Mouse (Mus musculus): ENCODE data around the gene Sumf1.
A peak's percentile ranks its signal among the peaks of the same experiment; 100 is the strongest.

The Sumf1 gene

GRCm38 (mm10) chr6:108148435-108148834 lies 36.9 kb downstream of the Sumf1 start:
- DNase-seq (ENCODE audit: low spot score in 2 of 2) = no peak

DNA sequence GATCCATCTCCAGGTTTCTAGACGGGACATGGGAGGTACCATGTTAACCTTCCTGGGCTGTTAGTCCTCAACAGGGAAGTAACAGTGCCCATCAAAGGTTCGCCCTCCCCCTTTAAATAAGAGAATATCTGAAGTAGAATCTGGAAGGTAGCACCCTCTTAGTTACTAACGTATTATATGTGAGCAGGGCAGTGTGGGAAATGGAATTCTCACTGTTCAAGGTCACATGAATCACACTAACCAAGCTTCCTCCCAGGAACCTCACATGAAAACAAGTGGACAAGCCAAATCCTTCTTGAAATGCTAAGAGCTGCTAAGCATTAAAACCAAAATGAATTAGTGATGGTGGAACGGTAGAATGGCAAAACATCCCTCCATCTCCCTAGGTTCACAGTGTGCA lies 38.7 kb downstream of the Sumf1 start:
- DNase-seq (ENCODE audit: low spot score in 2 of 2) = no peak

DNA sequence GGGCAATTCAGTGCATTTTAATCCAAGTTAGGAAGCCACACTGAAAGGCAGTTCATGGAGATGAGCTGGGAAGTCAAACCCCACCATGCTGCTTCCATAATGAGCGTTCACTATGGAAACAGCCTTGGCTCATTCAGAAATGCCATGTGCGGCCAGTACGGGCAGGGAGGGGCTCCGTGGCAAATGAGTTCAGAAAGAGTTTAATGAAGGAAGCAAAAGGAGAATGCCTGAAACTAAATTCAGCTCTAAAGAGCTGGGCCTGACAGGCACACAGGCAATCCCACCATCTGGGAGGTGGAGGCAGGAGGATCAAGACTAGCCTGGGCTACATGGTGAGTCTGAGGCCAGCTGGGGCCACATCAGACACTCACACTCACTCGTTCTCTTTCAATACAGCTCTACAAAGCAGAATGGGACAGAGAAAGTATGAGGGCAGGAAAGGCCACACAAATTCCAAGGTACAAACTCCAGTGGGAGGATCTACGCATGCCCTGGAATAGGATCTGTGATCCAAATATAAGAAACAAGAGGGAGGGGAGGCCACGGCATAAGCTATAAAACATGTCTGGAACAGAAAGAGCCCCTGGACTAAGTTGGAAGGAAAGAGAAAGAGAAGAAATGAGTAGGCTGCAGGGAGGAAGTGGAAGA lies 39.3 kb downstream of the Sumf1 start:
- peak in 1 of 2 experiments; percentile 31 for DNase-seq (ENCODE audit: low spot score in 2 of 2)

GRCm38 (mm10) chr6:108145241-108145640 lies 40.1 kb downstream of the Sumf1 start:
- no peak for DNase-seq (ENCODE audit: low spot score in 2 of 2)

DNA sequence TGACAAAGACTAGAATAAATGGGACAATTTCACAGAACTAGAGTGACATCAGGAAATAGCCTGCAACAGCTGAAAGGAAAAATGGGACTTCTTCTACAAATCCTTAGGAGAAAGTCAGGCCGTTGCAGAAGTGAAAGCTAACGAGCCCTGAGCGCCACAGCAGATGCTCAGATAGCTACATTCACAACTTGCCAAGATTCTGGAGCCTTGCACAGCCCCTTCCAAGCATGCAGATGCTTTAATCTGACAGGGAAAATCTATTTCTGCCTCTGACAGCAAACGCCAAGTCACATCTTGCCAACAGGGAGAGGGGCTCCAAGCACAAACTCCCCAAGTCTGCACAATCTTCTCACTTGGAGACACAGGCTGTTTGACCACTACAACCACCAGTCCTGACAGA lies 42.6 kb downstream of the Sumf1 start:
- peak; percentile 24 to 47 for DNase-seq (ENCODE audit: low spot score in 2 of 2)

DNA sequence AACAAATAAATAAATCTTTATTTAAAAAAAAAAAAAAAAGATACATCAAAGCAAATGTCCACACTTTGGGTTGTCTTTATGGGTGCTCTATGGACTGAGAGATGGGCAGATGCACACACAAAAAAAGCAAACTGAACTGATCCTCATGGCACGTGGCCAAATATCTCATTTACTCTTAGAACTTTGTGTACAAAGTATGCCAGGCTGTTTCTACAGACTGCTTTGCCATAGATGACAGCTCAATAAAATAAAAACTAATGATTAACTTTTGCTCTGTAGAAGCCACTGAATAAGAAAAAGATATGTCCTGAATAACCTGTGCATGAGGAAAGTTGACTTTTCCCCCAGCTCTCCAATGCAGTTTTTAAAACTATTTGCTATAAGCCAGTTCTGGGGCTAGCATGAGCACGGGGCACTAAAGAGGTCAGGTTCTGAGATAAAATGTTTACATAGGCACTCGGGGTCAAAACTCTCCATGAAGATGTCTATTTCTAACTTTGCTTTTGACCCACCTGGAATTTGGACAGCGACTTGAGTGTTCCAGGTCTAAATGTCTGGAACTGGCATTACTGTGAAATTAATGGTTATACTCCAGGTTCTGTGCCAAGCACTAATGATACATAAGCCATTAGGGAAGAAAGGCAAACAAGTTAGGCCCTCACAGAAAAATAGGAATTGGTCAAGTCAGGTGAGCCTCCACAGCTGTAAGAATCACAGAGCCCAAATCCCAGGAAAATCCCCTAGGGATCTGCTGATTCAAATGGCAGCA lies 44.5 kb downstream of the Sumf1 start:
- DNase-seq (ENCODE audit: low spot score in 2 of 2) = no peak

DNA sequence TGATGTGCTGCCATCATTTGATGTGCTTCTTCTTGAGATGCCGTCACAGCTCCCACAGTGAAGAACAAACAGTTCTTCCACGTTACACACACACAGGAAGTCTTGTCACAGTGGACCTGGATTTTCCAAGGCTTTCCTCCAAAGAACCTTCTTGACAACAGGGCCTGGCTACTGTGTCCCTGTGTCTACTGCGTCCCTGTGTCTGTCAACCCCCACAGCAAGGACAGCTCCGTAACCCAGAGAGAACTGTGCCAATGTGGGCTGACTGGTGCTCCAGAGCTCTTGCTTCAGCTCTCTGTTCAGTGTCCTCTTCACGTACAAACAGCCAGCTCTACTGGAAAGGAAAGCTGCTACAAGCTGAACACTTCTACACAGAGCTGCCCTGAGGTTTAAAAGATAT lies 48.4 kb downstream of the Sumf1 start:
- no peak for DNase-seq (ENCODE audit: low spot score in 2 of 2)

- no peak for DNase-seq (ENCODE audit: low spot score in 2 of 2)
Observed at GRCm38 (mm10) chr6:108136286-108136685, 49.1 kb downstream of the Sumf1 start.

DNA sequence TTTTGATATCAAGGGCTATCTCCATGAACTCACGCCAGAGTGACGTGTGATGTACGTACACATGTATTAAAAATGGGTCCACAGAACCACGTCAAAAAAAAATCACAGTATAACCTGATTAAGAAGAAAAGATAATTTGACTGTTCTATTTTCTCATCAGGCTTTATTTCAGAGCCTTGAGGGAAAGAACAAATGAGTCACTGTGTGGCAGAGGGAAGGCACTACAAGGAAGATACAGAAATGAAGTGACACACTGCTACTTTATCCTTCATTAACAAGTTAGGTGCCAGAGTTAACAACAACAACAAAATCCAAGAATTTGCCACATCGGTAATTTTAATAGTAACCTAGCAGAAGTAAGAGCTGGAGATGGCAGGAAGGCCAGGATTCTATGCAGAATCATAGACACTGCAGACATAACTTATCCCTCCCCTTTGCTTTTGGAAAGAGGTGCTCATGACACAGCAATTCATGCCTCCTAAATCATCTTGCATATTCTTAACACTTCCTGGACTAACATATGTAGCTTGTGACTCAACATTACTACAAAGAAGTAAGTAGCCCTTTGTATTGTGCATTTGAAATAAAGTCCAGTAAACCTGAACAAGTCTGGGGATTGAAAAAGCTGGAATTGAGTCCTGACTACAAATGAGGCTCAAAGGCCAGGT lies 53.0 kb downstream of the Sumf1 start:
- no peak for DNase-seq (ENCODE audit: low spot score in 2 of 2)

GRCm38 (mm10) chr6:108130718-108131117 lies 54.7 kb downstream of the Sumf1 start:
- no peak for DNase-seq (ENCODE audit: low spot score in 2 of 2)

- DNase-seq (ENCODE audit: low spot score in 2 of 2) = no peak
Observed at GRCm38 (mm10) chr6:108126631-108127030, 58.8 kb downstream of the Sumf1 start.

DNA sequence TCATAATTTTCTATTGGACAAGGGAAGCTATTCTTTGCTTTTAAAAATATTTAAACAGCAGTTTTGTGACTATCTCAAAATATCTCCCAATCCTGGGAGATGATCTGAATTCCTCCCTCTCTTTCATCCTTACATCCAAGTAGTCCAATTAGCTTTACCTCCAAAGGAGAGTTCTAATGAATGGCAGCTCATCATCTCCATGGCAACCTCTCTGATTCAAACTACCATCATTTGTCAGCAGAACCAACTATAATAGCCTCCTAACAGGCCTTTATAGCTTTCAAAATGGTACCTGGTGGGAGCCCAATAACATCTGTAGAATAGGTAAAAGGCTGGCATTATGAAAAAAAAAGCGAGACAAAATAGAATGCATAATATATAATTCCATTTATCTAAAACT lies 59.9 kb downstream of the Sumf1 start:
- no peak for DNase-seq (ENCODE audit: low spot score in 2 of 2)

DNA sequence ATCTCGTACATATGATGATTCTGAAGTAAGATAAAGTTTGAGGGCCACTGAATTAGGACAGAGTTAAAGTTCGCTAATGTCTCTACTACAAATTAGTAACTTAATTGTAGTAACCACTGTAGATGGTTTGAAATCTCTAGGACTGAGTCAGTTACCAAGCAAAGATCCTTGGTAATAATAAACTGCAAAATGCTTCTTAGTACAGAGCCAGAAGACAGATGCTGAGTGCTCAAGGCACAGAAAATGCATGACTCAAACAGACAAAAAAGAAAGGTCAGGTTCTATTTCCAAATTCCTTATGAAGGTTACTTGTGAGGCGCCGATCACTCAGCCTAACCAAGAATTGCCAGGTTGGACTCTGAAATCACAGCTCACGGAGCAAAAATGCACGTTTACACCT lies 67.5 kb downstream of the Sumf1 start:
- no peak for DNase-seq (ENCODE audit: low spot score in 2 of 2)

- DNase-seq (ENCODE audit: low spot score in 2 of 2) = no peak
Observed at GRCm38 (mm10) chr6:108114971-108115370, 70.4 kb downstream of the Sumf1 start.

DNA sequence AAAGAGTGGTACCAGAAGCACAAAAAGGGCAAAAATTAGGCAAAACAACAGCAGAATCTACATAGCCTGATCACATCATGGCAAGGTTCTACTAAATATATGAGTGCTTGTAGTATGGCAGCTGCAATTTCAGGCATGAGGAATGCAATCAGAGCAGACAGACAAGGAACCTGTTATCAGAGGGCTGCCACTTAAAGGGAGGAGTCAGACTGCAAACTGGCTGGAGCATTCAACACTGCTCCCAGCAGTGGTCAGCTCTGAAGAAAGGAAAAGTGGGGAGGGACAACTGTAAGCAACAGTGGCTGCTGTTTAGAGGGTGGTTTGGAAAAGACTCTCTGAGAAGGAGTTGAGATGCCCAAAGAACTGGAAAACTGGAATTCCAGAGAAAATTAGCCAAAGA lies 73.7 kb downstream of the Sumf1 start:
- DNase-seq (ENCODE audit: low spot score in 2 of 2) = no peak

GRCm38 (mm10) chr6:108110336-108110735 lies 75.0 kb downstream of the Sumf1 start:
- DNase-seq (ENCODE audit: low spot score in 2 of 2) = no peak

DNA sequence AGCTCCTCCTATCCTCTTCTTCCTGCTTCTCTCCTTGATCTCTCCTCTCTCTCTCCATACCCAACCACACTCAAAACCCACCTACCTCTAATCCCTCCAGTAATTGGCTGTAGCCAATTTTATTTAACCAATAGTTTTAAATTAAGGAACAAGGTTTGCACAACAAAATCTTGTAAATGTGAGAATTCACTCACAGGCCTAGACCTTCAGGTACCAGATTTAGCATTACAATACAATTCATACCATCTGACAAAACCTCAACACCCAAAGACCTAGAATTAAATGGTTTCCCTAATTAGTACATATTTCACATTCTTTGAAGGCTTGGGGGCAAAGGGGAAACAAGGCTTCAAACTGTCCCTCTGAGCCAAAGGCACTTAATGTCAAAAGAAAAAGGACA lies 78.0 kb downstream of the Sumf1 start:
- DNase-seq (ENCODE audit: low spot score in 2 of 2) = no peak

DNA sequence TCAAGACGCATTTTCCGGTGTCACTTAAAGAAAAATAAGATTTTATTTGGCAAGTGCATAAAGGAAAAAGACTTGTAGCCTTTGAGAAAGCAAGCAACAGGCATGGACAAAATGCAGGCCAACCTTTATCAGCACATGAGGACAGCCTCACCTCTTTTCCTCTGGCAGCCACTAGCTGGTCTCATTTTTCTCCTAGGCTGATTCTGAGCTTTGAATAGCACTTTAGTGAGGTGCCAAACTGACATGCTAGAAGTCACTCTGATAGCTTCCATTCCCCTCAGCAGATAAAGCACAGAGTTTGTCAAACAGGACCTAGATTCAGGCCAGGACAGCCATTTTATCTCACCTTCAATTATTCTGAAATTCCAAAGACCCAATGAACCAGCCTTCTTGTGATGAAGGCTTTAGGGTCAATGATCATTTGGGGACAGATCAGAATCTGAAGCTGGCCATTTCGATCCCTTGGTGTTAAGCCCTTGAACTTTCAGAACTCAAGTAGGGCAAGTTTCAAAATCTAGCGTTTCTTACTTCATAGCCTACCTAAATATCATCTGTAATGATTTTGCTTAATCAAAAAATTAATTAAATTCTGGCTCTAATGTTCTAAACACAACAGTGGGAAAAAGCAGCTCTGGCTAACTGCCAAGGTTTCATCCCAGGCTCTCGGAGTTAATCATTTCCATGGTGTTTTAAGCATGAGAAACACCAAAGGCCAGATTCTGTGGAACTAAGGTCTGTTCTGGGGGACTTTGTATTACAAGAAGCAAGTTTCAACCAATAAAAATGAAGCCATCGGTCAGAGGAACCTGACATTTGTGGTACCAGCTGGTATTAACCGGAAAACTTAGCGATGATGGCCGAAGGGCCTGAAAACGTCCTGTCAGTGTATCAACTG lies 83.2 kb downstream of the Sumf1 start:
- no peak for DNase-seq (ENCODE audit: low spot score in 2 of 2)

- DNase-seq (ENCODE audit: low spot score in 2 of 2) = no peak
Observed at GRCm38 (mm10) chr6:108098846-108099217, 86.5 kb downstream of the Sumf1 start.

DNA sequence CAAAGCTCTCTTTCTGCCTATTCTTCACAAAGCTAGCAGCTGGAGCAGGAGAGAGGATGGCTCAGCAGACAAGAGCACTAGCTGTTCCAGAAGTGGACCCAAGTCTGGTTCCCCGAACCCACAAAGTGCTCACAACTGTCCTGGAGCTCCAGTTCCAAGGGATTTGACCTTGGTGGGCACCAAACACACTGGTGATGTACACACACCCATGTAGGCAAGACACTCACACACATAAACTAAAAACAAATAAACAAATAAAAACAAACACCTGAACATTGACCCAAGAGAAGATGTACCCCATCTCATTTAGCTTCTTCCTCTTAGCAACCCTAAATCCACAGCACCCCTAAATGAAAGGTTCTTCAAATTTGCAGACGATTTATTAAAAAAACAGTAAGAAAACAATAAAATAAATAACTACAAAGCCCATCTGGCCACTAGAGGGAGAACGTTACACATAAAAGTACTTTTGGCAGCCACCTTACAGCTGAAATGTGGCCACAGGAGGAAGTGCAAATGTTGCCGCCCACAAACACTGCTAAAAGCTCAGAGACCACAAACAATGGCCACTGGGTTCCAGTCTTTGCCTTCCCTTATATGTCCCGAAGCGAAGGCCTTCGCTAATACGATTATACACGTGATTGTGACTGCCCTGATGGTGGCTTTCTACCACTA lies 87.1 kb downstream of the Sumf1 start:
- peak in 1 of 2 experiments; percentile 26 for DNase-seq (ENCODE audit: low spot score in 2 of 2)

- no peak for DNase-seq (ENCODE audit: low spot score in 2 of 2)
Observed at GRCm38 (mm10) chr6:108095445-108095844, 89.9 kb downstream of the Sumf1 start.
